Mouse (Mus musculus) layer of hippocampus, postnatal 36 days (tissue): ENCODE results near the gene Ccdc57. TPM values are rescaled to one million over a fixed set of nuclear protein-coding genes. Genes with fewer than 3 reads are reported as not detected.
"Not testable (repeated sequence)": the region's sequence is repeated elsewhere in the genome, so short reads cannot be mapped to it uniquely, and the experiment has no call there.

Source experiments
- DNase-seq, 2 experiments: peaks; one replicate each; pipeline ENCODE4 v3.0.0; 2022
- total RNA-seq, 2 experiments: library from RNA; stranded (reverse); gene quantifications; 2 replicates each; pipeline ENCODE4 v1.2.3; 2021

The Ccdc57 gene
- total RNA-seq, 2 experiments from 2014 or later: 6.1 to 7.0 TPM

- DNase-seq: no peak
These were observed 30.1 kb downstream of the Ccdc57 start for GRCm38 (mm10) chr11:120902487-120903142.

GRCm38 (mm10) chr11:120901729-120902486 is 30.8 kb downstream of the Ccdc57 start:
- no peak for DNase-seq

GRCm38 (mm10) chr11:120900276-120901244 is 32.1 kb downstream of the Ccdc57 start:
- no peak for DNase-seq

GRCm38 (mm10) chr11:120898114-120898548 is 34.5 kb downstream of the Ccdc57 start:
- no peak for DNase-seq

- DNase-seq: no peak
These were observed 37.2 kb downstream of the Ccdc57 start for GRCm38 (mm10) chr11:120895441-120895840.

- no peak for DNase-seq
These were observed 38.3 kb downstream of the Ccdc57 start for GRCm38 (mm10) chr11:120894397-120894796.

GRCm38 (mm10) chr11:120889216-120889615 is 43.5 kb downstream of the Ccdc57 start:
- no peak for DNase-seq

GRCm38 (mm10) chr11:120888718-120889117 is 44.0 kb downstream of the Ccdc57 start:
- no peak for DNase-seq

GRCm38 (mm10) chr11:120887502-120887901 is 45.2 kb downstream of the Ccdc57 start:
- no peak for DNase-seq

GRCm38 (mm10) chr11:120886462-120886861 is 46.2 kb downstream of the Ccdc57 start:
- no peak for DNase-seq

GRCm38 (mm10) chr11:120883601-120884000 is 49.1 kb downstream of the Ccdc57 start:
- DNase-seq: no peak

- no peak for DNase-seq
These were observed 49.7 kb downstream of the Ccdc57 start for GRCm38 (mm10) chr11:120882931-120883330.

- DNase-seq: no peak
These were observed 59.5 kb downstream of the Ccdc57 start for GRCm38 (mm10) chr11:120873206-120873605.

- no peak for DNase-seq
These were observed 61.2 kb downstream of the Ccdc57 start for GRCm38 (mm10) chr11:120871521-120871920.

- DNase-seq: no peak
These were observed 66.9 kb downstream of the Ccdc57 start for GRCm38 (mm10) chr11:120865816-120866215.

- no peak for DNase-seq
These were observed 69.9 kb downstream of the Ccdc57 start for GRCm38 (mm10) chr11:120862819-120863218.

GRCm38 (mm10) chr11:120855938-120856337 is 76.7 kb downstream of the Ccdc57 start:
- DNase-seq: not testable (repeated sequence)

- no peak for DNase-seq
These were observed 78.9 kb downstream of the Ccdc57 start for GRCm38 (mm10) chr11:120853788-120854187.

- no peak for DNase-seq
These were observed 79.5 kb downstream of the Ccdc57 start for GRCm38 (mm10) chr11:120853158-120853557.

- DNase-seq: no peak
These were observed 80.4 kb downstream of the Ccdc57 start for GRCm38 (mm10) chr11:120852083-120852935.

- no peak for DNase-seq
These were observed 81.1 kb downstream of the Ccdc57 start for GRCm38 (mm10) chr11:120851582-120851981.

- no peak for DNase-seq
These were observed 81.5 kb downstream of the Ccdc57 start for GRCm38 (mm10) chr11:120851132-120851531.
